Mouse (Mus musculus): ENCODE data around the gene Fbxl16. TPM values are rescaled to one million over a fixed set of nuclear protein-coding genes. Genes with fewer than 3 reads are reported as not detected.

The Fbxl16 gene
- polyA plus RNA-seq, 1 experiment from 2014 or later = 0.33 TPM

GRCm38 (mm10) chr17:25836397-25837075, 27.7 kb downstream of the Fbxl16 start:
- Histone ChIP-seq H3K79me2 (ENCODE audit: inconsistent target) (peaks cover 38% of the 10 kb centered on the region), H3K36me3 (ENCODE audit: inconsistent target) (peaks cover 38% of the 10 kb centered on the region), H3K4me3 (ENCODE audit: inconsistent target) (no peak overlapping the region), H3K27ac (no peak overlapping the region)
- 40% methylated on average over 23 of the region's 23 CpGs for WGBS (ENCODE audit: missing documents)

DNA sequence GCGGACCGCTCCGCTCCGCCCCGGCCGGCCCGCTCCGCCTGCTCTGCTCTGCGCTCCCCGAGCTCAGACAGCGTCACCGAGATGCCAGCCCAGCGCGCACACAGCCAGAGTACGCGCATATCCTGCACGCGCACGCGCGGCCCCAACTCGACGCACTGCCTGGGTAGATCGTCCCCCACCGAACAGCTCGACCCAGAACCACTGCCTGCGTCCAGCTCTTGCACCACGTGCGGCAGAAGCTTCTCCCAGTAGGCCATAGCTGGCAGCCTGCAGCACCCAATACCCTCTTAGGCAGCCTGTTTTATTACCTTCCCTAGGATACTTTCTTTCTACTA, 28.2 kb downstream of the Fbxl16 start, which contains the start of gene Rhbdl1:
TSS of gene Rhbdl1 (minus strand) at position 220 of the 335 bp plus-strand sequence.
- Histone ChIP-seq H3K4me3 (ENCODE audit: inconsistent target) (no peak within 1 kb of the TSS), H3K36me3 (ENCODE audit: inconsistent target) (peaks cover 44% of the 10 kb centered on the region), H3K79me2 (ENCODE audit: inconsistent target) (peaks cover 33% of the 10 kb centered on the region), H3K27ac (no peak within 1 kb of the TSS)
- 25% methylated on average over 25 of the region's 29 CpGs for WGBS (ENCODE audit: missing documents)

DNA sequence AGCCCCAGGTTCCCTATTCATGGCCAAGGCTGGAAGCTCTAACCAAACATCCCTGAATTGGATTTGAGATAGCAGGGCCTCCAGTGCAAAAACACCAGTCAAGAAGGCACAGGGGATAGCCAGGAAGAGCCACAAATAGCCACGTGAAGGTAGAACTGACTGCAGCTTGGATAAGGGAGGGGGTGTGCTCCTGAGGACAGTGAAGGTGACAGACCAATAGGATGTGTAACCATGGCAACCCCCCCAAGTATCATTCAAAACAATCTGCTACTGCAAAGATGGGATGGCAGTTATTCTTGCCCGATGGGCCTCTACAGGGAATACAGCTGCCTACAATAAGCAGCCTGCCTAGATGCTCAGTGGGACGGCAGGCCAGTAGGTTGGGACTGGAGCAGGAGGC, 28.6 kb downstream of the Fbxl16 start:
- no peak overlapping the region for H3K4me3 ChIP-seq (ENCODE audit: inconsistent target)
- H3K27ac ChIP-seq = no peak overlapping the region
- H3K79me2 ChIP-seq (ENCODE audit: inconsistent target) = peaks cover 30% of the 10 kb centered on the region
- peaks cover 48% of the 10 kb centered on the region for H3K36me3 ChIP-seq (ENCODE audit: inconsistent target)
- WGBS (ENCODE audit: missing documents) = 95% methylated on average over 3 of the region's 3 CpGs

GRCm38 (mm10) chr17:25838904-25839303, 30.0 kb downstream of the Fbxl16 start:
- H3K36me3 ChIP-seq (ENCODE audit: inconsistent target) = peaks cover 49% of the 10 kb centered on the region
- 86% methylated on average over 4 of the region's 4 CpGs for WGBS (ENCODE audit: missing documents)
- no peak overlapping the region for H3K4me3 ChIP-seq (ENCODE audit: inconsistent target)
- peaks cover 34% of the 10 kb centered on the region for H3K79me2 ChIP-seq (ENCODE audit: inconsistent target)
- no peak overlapping the region for H3K27ac ChIP-seq

- Histone ChIP-seq H3K4me3 (ENCODE audit: inconsistent target) (no peak overlapping the region), H3K27ac (no peak overlapping the region), H3K36me3 (ENCODE audit: inconsistent target) (peaks cover 49% of the 10 kb centered on the region), H3K79me2 (ENCODE audit: inconsistent target) (peaks cover 28% of the 10 kb centered on the region)
- 93% methylated on average over 13 of the region's 14 CpGs for WGBS (ENCODE audit: missing documents)
These were observed 30.8 kb downstream of the Fbxl16 start for GRCm38 (mm10) chr17:25839455-25840235.

GRCm38 (mm10) chr17:25840519-25840918, 31.6 kb downstream of the Fbxl16 start:
- peaks cover 49% of the 10 kb centered on the region for H3K36me3 ChIP-seq (ENCODE audit: inconsistent target)
- WGBS (ENCODE audit: missing documents) = 97% methylated on average over 6 of the region's 6 CpGs
- H3K4me3 ChIP-seq (ENCODE audit: inconsistent target) = no peak overlapping the region
- peaks cover 19% of the 10 kb centered on the region for H3K79me2 ChIP-seq (ENCODE audit: inconsistent target)
- no peak overlapping the region for H3K27ac ChIP-seq

- 93% methylated on average over 18 of the region's 22 CpGs for WGBS (ENCODE audit: missing documents)
- H3K27ac ChIP-seq = no peak within 1 kb of the TSS
- H3K79me2 ChIP-seq (ENCODE audit: inconsistent target) = peaks cover 12% of the 10 kb centered on the region; the same call in 1 of the 2 replicates
- peaks cover 49% of the 10 kb centered on the region for H3K36me3 ChIP-seq (ENCODE audit: inconsistent target)
- no peak within 1 kb of the TSS for H3K4me3 ChIP-seq (ENCODE audit: inconsistent target)
These were observed 32.4 kb downstream of the Fbxl16 start, which contains the start of gene Gm20683 for GRCm38 (mm10) chr17:25841117-25841880. TSS of gene Gm20683 (minus strand) at chr17:25841763.

DNA sequence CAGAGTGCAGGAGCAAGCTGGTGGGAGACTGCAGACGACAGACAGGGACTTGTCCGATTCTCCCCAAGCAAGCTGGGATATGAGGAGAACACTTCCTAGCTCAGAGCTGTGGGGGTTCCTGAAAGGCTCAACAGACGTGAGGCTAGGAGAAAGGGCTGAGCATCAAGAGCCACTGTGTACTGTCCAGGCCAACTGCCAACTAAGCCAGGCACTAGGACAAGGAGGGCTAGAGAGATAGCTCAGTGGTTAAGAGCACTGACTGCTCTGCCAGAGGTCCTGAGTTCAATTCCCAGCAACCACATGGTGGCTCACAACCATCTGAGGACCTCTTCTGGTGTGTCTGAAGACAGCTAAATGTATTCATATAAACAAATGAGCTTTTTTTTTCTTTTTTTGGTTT, 33.6 kb downstream of the Fbxl16 start:
- peaks cover 10% of the 10 kb centered on the region; the same call in 1 of the 2 replicates for H3K79me2 ChIP-seq (ENCODE audit: inconsistent target)
- H3K27ac ChIP-seq = no peak overlapping the region
- H3K4me3 ChIP-seq (ENCODE audit: inconsistent target) = no peak overlapping the region
- WGBS (ENCODE audit: missing documents) = 100% methylated on average over 3 of the region's 3 CpGs
- peaks cover 48% of the 10 kb centered on the region for H3K36me3 ChIP-seq (ENCODE audit: inconsistent target)

- WGBS (ENCODE audit: missing documents) = 95% methylated on average over 4 of the region's 4 CpGs
- peaks cover 10% of the 10 kb centered on the region; the same call in 1 of the 2 replicates for H3K79me2 ChIP-seq (ENCODE audit: inconsistent target)
- H3K36me3 ChIP-seq (ENCODE audit: inconsistent target) = peaks cover 42% of the 10 kb centered on the region
- no peak overlapping the region for H3K27ac ChIP-seq
- H3K4me3 ChIP-seq (ENCODE audit: inconsistent target) = no peak overlapping the region
These were observed 34.2 kb downstream of the Fbxl16 start for GRCm38 (mm10) chr17:25843122-25843521.

DNA sequence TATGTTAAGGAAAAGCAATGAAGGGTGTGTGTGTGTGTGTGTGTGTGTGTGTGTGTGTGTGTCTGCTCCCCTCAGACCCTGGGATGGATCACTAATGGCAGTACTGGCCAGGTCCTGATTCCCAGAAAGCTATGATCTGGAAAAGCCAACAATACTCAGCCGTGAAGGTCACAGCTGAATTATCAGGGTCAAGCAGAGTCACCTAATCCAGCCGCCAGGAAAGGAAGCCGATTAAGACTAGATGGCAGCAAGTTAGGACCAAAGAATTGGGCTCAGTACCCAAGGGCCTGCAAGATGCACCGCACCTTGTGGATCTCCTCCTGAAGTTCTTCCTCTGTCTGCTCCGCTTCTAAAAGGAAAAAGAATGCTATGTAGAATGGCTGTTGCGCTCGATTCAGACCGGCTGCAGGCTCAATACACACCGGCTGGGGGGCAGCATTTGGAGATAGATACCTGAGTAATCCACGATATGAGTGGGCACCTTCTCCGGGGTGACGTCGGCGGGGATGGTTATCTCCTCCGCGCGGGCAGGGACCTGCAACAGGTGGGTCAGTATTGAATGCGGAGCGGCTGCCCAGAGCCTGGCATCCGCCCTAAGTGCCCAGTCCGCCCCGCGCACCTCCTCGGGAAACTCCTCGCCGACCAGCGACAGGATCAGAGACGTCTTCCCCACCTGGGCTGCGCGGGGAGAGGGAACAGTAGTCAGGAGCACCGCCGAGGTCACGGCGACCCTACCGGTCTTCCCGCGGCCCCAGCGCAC, 34.9 kb downstream of the Fbxl16 start:
- H3K79me2 ChIP-seq (ENCODE audit: inconsistent target) = peaks cover 10% of the 10 kb centered on the region; the same call in 1 of the 2 replicates
- peak overlapping the region; percentile 68 for H3K4me3 ChIP-seq (ENCODE audit: inconsistent target)
- peaks cover 37% of the 10 kb centered on the region for H3K36me3 ChIP-seq (ENCODE audit: inconsistent target)
- WGBS (ENCODE audit: missing documents) = 3% methylated on average over 38 of the region's 38 CpGs
- 0 out of 2 replicates have a peak overlapping the region, but pooled peaks have one; percentile 2 for H3K27ac ChIP-seq

DNA sequence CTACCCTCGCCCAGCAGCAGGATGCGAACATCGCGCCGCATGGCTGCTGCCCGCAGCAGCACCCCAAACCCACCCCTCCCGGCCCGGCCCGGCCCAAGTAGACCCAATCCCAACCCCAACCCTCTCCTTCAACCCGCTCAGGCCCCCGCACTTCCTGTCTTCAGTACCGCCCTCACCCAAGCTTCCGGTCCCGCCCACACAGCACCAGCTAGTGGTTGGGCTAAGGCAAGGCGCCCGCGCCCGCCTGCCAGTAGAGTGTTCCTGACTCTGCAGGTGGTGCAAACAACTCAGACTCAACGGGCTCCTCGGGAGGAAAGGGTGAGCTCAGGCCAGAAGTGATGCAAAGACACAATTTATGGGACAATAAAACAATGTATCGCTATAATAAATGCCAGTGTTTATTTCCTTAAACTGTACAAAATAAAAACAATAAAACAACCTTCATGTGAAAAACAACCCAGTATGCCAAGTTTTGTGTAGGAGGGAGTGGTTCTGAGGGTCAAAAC, 35.6 kb downstream of the Fbxl16 start, which contains the start of gene Rhot2:
TSS of gene Rhot2 (minus strand) at position 456 of the 506 bp plus-strand sequence.
- H3K4me3 ChIP-seq (ENCODE audit: inconsistent target) = peak within 1 kb of the TSS; percentile 68
- peaks cover 10% of the 10 kb centered on the region; the same call in 1 of the 2 replicates for H3K79me2 ChIP-seq (ENCODE audit: inconsistent target)
- H3K36me3 ChIP-seq (ENCODE audit: inconsistent target) = peaks cover 31% of the 10 kb centered on the region
- H3K27ac ChIP-seq = peak within 1 kb of the TSS; percentile 44
- 0% methylated on average over 19 of the region's 21 CpGs for WGBS (ENCODE audit: missing documents)

GRCm38 (mm10) chr17:25860229-25860628, 51.3 kb downstream of the Fbxl16 start:
- WGBS (ENCODE audit: missing documents) = 90% methylated on average over 6 of the region's 6 CpGs
- Histone ChIP-seq H3K27ac (no peak overlapping the region), H3K36me3 (ENCODE audit: inconsistent target) (no peaks in the 10 kb centered on the region), H3K4me3 (ENCODE audit: inconsistent target) (no peak overlapping the region), H3K79me2 (ENCODE audit: inconsistent target) (no peaks in the 10 kb centered on the region)

DNA sequence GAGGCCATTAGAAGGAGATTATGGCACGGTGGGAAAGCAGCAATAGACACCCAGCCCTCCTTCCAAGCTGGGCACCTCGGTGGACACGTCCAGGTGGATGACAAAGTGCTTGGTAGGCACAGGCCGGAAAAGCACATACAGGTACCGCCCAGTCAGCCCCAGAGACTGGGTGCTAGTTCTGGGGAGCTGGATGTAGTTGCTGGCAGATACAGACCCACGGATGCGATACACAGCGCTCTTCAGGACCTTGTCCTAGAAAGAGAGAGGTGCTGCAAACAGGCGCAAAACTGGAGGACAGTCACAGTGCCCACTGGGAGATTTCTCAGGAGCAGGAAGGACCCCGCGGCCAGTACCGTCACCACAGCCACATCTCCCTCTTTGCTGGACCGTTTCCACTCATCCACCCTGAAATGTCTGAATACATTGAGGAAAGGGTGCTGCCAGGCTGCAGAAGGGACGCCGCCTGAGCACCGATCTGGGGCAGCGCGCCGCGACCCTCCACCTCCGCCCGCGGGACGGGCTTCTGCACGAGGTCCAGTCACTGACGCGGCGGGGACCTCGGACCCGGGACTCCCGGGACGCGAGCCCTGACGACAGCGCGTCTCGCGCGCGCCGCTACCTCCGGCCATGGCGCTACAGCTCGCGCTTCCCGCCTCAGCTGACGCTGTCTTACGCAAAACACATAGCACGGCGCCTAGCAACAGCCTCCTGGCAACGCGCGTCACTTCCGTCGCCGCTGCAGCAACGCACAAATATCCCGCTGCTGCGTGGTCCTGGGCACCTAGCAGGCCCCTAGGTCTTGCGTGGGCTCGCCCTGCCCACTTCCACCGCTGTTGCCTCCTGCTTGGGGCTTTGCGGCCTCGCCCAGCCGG, 52.2 kb downstream of the Fbxl16 start, which contains the start of gene Wdr90:
TSS of gene Wdr90 (minus strand) at position 670 of the 872 bp plus-strand sequence.
- peak within 1 kb of the TSS; percentile 39 for H3K4me3 ChIP-seq (ENCODE audit: inconsistent target)
- 4% methylated on average over 58 of the region's 65 CpGs for WGBS (ENCODE audit: missing documents)
- no peaks in the 10 kb centered on the region for H3K36me3 ChIP-seq (ENCODE audit: inconsistent target)
- no peaks in the 10 kb centered on the region; the same call in 1 of the 2 replicates for H3K79me2 ChIP-seq (ENCODE audit: inconsistent target)
- peak within 1 kb of the TSS; percentile 27 for H3K27ac ChIP-seq
